Mouse (Mus musculus) cerebellum, adult 2 months (tissue): ENCODE data around the gene Tmem56.

Source experiments
- CTCF ChIP-seq: fragments of 200-500 bp; IDR thresholded peaks from 2 replicates; pipeline ENCODE4 v1.5.1; 2011; ENCODE audit warnings: low read depth, mild to moderate bottlenecking, control low read depth, low read length, moderate library complexity, borderline replicate concordance; ENCODE audit not compliant: insufficient read depth
- POLR2A ChIP-seq: fragments of 200-500 bp; IDR thresholded peaks from 2 replicates; pipeline ENCODE4 v1.6.1; 2011; ENCODE audit warnings: low read length, control low read depth, borderline replicate concordance; ENCODE audit not compliant: insufficient read depth

GRCm38 (mm10) chr3:121287151-121287550 is 4.3 kb upstream of the Tmem56 start:
- no peak for TF ChIP-seq POLR2A
- 0 out of 2 replicates have a peak, but pooled peaks have one; percentile 9 for TF ChIP-seq CTCF
